Mouse (Mus musculus) thymus, adult 2 months (tissue): Measurements from ENCODE around the gene Spry1. TPM values are rescaled to one million over a fixed set of nuclear protein-coding genes. Genes with fewer than 3 reads are reported as not detected.

Experiments used
- DNase-seq: peaks from one replicate; pipeline ENCODE4 v3.0.0; 2021
- H3K27ac ChIP-seq: fragments of 200-500 bp; 2 replicates; pipeline ENCODE4 v1.5.1; 2012; ENCODE audit warnings: low read length, control low read depth; ENCODE audit not compliant: control insufficient read depth, insufficient read depth
- H3K27me3 ChIP-seq: fragments of 200-500 bp; 2 replicates; pipeline ENCODE4 v1.6.1; 2012; ENCODE audit warnings: mild to moderate bottlenecking, low read length, moderate library complexity, mixed read lengths; ENCODE audit not compliant: control insufficient read depth, insufficient read depth
- H3K36me3 ChIP-seq: fragments of 200-500 bp; 2 replicates; pipeline ENCODE4 v1.6.1; 2012; ENCODE audit warnings: mild to moderate bottlenecking, low read length, moderate library complexity; ENCODE audit not compliant: control insufficient read depth, insufficient read depth
- H3K4me1 ChIP-seq: fragments of 200-500 bp; replicated peaks from 2 replicates; pipeline ENCODE4 v1.6.1; 2012; ENCODE audit warnings: low read length; ENCODE audit not compliant: control insufficient read depth, insufficient read depth
- H3K4me3 ChIP-seq: fragments of 200-500 bp; 2 replicates; pipeline ENCODE4 v1.5.1; 2012; ENCODE audit warnings: mild to moderate bottlenecking, low read length, control low read depth, moderate library complexity; ENCODE audit not compliant: control insufficient read depth, insufficient read depth
- CTCF ChIP-seq: fragments of 200-500 bp; IDR thresholded peaks from 2 replicates; pipeline ENCODE4 v1.5.1; 2012; ENCODE audit warnings: mild to moderate bottlenecking, control low read depth, low read length, moderate library complexity, borderline replicate concordance; ENCODE audit not compliant: control insufficient read depth, poor library complexity, insufficient read depth; ENCODE audit errors: extremely low read depth
- POLR2A ChIP-seq: fragments of 200-500 bp; IDR thresholded peaks from 2 replicates; pipeline ENCODE4 v1.6.1; 2012; ENCODE audit warnings: mild to moderate bottlenecking, low read length, control low read depth, moderate library complexity; ENCODE audit not compliant: control insufficient read depth, poor library complexity, insufficient read depth; ENCODE audit errors: extremely low read depth
- WGBS: fragments of 180-500 bp; shearing (Covaris S2); methylation state at CpG from one replicate; pipeline ENCODE4 v1.1.7; 2018; 5-methylcytosine and 5-hydroxymethylcytosine counted together
- polyA plus RNA-seq: library from polyadenylated mRNA; depleted of rRNA; stranded (reverse); fragments of >200 nt; gene quantifications from 2 replicates; pipeline ENCODE4 v1.2.3, GENCODE M21; 2012

Spry1 gene
- polyA plus RNA-seq, 1 experiment = 12.7 TPM

DNA sequence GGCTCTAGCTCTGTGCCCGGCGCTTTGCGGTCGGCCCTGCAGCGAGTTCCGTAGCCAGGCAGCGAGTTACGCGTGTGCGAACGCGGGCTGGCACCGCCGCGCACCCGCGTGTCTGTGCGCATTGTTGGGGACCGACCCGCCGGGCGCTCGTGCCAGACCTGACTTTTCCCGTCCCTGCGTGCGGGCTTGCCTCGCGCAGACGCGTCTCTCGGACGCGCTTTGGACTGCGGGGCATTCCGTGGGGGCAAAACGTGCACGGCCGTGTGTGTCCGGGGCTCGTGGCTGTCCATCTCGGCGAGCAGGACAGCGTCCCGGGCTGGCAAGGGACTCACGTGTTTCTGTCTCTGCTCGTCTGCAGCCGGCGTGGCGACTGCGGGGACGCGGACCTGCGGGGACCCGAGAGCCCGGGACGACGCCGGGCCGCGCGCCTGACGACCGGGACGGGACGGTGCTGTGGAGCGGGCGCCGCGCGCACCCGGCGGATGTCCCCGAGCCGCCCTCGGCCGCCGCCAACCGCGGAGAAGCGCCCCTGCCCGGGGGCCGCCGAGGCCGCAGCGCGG, 495 bp downstream of the Spry1 start:
- Histone ChIP-seq H3K36me3 (no peaks in the 10 kb centered on the region), H3K27me3 (no peaks in the 10 kb centered on the region), H3K4me3 (peak overlapping the region; percentile 68), H3K4me1 (peaks cover 3% of the 10 kb centered on the region; the same call in 1 of the 2 replicates), H3K27ac (no peak overlapping the region)
- no peak for TF ChIP-seq CTCF
- WGBS = 1% methylated on average over 86 of the region's 86 CpGs
- DNase-seq = peak; percentile 54

DNA sequence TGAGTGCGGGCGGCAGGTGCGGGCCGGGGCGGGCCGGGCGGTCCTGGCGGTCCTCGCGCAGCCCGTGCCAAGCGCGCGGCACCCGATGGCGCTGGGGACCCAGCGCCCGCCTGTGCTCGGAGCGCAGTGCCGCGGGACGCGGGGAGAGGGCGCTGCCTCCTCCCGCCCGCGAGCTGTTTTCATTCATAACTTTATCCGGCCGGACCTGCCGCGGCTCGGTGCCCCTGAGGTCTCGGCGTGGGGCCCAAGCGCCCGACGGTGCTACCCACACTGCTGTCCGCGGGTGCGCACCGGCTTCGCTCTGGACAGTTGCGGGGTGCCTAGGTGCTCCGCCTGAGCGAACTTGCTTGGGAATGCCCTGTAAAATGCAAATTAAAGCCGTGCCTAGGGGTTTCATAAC, 1.1 kb downstream of the Spry1 start:
- 2% methylated on average over 46 of the region's 47 CpGs for WGBS
- peak overlapping the region; percentile 58 for H3K4me3 ChIP-seq
- peak; percentile 76 for DNase-seq
- peaks cover 3% of the 10 kb centered on the region; the same call in 1 of the 2 replicates for H3K4me1 ChIP-seq
- TF ChIP-seq CTCF = peak; percentile 84
- TF ChIP-seq POLR2A = no peak
- no peak overlapping the region for H3K27ac ChIP-seq
- H3K27me3 ChIP-seq = no peaks in the 10 kb centered on the region
- no peaks in the 10 kb centered on the region for H3K36me3 ChIP-seq

DNA sequence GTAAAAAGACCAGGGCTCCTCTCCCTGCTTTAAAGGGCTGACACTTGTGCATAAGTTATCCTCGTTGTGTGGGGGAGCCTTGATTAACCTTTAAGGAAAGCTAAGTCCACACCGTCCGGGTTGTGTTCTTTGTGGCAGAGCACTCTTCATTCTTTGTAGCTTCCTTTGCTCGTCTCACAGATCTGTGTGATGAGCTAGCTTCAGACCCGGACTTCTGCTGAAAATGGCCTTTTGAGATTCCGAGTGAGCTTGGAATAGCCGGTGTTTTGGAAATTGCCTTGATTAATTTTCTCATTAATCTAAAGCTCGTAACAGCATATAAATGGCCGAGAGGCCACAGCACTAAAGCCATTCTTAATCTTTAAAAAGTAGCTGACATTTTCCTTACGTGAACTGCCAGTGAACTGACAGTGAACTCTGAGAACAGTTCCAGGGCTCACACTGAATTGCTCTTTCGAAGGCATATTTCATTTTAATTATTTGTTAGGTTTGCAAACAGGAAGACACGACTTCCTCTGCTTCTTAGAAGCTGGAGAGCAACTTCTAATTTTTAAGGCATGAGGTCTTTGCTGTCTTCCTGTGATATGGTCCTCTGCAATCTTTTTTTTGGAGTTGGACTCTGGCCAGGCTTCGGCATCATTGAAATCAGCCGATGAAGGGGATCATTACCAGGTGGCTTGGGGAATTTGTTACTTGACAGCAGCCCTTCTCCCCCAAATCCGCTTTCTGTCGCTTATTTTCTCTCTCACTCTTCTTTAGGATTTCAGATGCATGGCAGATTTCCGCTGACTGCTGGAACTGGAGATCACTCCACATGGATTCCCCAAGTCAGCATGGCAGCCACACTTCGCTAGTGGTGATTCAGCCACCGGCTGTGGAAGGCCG, 2.3 kb downstream of the Spry1 start:
- Histone ChIP-seq H3K27ac (no peak overlapping the region), H3K4me3 (no peak overlapping the region), H3K4me1 (peaks cover 3% of the 10 kb centered on the region; the same call in 1 of the 2 replicates), H3K27me3 (no peaks in the 10 kb centered on the region), H3K36me3 (no peaks in the 10 kb centered on the region)
- DNase-seq = no peak
- TF ChIP-seq CTCF (no peak), POLR2A (no peak)
- WGBS = 55% methylated on average over 20 of the region's 20 CpGs

DNA sequence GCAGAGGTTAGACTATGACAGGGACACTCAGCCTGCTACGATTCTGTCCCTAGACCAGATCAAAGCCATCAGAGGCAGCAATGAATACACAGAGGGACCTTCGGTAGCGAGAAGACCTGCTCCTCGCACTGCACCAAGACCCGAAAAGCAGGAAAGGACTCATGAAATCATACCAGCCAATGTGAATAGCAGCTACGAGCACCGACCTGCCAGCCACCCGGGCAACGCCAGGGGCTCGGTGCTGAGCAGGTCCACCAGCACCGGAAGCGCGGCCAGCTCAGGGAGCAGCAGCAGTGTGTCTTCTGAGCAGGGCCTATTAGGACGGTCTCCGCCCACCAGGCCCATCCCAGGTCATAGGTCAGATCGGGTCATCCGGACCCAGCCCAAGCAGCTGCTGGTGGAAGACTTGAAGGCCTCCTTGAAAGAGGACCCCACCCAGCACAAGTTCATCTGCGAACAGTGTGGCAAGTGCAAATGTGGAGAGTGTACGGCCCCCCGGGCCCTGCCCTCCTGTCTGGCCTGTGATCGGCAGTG, 3.0 kb downstream of the Spry1 start:
- Histone ChIP-seq H3K36me3 (no peaks in the 10 kb centered on the region), H3K27me3 (no peaks in the 10 kb centered on the region), H3K4me3 (no peak overlapping the region), H3K4me1 (peaks cover 3% of the 10 kb centered on the region; the same call in 1 of the 2 replicates), H3K27ac (no peak overlapping the region)
- DNase-seq = no peak
- 96% methylated on average over 21 of the region's 21 CpGs for WGBS
- no peak for TF ChIP-seq CTCF
- no peak for TF ChIP-seq POLR2A

DNA sequence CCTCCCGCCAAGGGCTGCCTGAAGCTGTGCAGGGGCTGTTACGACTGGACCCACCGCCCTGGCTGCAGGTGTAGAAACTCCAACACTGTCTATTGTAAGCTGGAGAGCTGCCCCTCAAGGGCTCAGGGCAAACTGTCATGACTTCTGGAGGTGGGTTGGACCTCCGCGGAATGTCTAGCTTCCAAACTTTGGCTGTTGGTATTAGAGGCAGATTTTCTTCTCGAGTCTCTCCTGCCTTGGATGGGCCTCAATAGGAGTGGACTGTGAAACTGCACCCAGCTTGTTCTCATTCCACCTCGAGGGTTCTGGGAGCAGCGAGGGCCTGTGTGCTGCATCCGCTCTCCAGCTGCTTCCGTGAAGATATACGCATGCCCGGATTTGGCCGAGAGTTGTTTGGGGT, 3.7 kb downstream of the Spry1 start:
- Histone ChIP-seq H3K4me3 (no peak overlapping the region), H3K4me1 (peaks cover 7% of the 10 kb centered on the region), H3K27me3 (no peaks in the 10 kb centered on the region), H3K36me3 (no peaks in the 10 kb centered on the region), H3K27ac (no peak overlapping the region)
- TF ChIP-seq POLR2A = no peak
- no peak for TF ChIP-seq CTCF
- no peak for DNase-seq
- 96% methylated on average over 13 of the region's 13 CpGs for WGBS

DNA sequence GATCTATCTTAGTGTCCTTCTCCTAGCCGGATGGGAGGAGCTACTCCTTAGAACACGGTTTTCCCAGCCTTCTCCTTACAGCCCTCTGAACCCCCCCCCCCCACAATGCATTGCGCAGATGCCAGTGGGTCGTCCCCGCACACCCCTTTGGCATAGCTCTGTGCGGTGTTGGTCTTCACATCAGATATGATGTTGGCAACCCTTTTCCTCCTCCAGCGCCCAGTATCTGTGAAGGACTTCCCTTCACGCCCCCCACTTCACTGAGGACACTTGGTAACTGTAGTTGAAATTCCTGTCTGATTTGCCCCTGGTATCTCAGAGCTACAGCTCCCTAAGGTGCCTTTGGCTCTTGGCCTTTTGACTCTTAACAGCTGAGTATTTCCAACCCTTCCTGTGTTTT, 4.2 kb downstream of the Spry1 start:
- Histone ChIP-seq H3K4me3 (no peak overlapping the region), H3K27ac (no peak overlapping the region), H3K36me3 (no peaks in the 10 kb centered on the region), H3K4me1 (peaks cover 11% of the 10 kb centered on the region), H3K27me3 (no peaks in the 10 kb centered on the region)
- 95% methylated on average over 8 of the region's 8 CpGs for WGBS
- TF ChIP-seq POLR2A (no peak), CTCF (no peak)
- DNase-seq = no peak
